Mouse (Mus musculus) brain, embryonic 14.5 days (tissue): Measurements from ENCODE around the gene Slc9a8.

Experiments
- CTCF ChIP-seq: fragments of 200-500 bp; IDR thresholded peaks from 2 replicates; pipeline ENCODE4 v1.5.1; 2012; ENCODE audit warnings: inconsistent platforms, mild to moderate bottlenecking, moderate library complexity, borderline replicate concordance; ENCODE audit not compliant: insufficient read depth, insufficient read length; ENCODE audit errors: extremely low read depth
- POLR2A ChIP-seq: fragments of 200-500 bp; IDR thresholded peaks from 2 replicates; pipeline ENCODE4 v1.6.1; 2012; ENCODE audit warnings: mild to moderate bottlenecking, inconsistent platforms, borderline replicate concordance; ENCODE audit not compliant: poor library complexity, insufficient read depth, insufficient read length, severe bottlenecking; ENCODE audit errors: extremely low read depth

GRCm38 (mm10) chr2:167377697-167378096 is 43.8 kb upstream of the Slc9a8 start:
- TF ChIP-seq CTCF (no peak), POLR2A (no peak)
